Mouse (Mus musculus): ENCODE data around the gene Dnm2.
"Not testable (repeated sequence)": the region's sequence is repeated elsewhere in the genome, so short reads cannot be mapped to it uniquely, and the experiment has no call there.

The Dnm2 gene

DNA sequence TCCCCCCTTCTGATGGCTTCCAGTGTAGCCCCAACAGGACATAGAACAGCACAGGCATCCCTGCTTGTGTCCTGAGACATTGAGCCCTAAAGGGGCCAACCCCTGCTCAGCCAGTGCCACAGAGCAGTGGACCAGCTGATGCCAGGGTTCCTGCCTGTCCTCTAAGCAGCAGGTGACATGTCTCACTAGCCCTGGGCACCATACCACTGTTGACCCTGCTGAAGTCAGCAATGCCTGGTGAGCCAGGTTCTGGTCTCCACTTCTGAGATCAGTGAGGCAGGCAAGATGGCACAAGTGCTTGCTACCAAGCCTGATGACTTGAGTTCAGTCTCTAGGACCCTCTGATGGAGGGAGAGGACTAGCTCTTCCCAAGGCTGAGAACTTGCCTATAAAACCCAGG lies 81.1 kb downstream of the Dnm2 start:
- no peak for DNase-seq (ENCODE audit: low read depth, low spot score)

DNA sequence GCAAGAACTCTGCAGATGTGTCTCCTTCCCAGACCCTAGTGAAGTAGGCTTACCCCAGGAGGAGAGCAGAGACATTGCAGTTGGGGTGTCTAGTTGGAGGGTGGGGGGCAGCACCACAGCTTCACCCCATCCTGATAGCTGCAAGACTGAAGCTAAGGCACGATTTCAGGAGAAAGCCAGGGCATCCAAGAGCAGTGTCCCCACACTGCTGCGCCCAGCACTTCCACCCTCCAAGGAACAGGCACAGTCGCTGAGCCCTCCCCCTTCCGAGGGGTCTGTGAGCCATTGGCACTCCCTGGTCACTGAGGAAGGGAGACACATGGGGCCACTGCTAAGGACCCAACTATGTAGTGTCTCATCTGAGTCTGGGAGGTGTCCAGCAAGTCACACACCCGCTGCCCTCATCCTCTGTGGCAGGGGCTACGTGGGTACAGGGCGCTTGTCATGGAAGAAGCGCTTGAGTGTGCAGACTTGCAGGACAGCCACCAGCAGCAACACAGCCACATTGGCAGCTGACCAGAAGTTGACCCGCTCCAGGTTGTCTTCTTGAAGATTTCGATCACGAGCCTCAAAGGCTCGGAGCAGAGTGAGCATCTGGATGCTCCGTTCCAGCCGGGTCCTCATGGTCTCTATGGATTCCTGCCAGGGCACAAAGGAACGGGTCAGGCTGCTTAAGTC lies 83.2 kb downstream of the Dnm2 start:
- DNase-seq (ENCODE audit: low read depth, low spot score): no peak

DNA sequence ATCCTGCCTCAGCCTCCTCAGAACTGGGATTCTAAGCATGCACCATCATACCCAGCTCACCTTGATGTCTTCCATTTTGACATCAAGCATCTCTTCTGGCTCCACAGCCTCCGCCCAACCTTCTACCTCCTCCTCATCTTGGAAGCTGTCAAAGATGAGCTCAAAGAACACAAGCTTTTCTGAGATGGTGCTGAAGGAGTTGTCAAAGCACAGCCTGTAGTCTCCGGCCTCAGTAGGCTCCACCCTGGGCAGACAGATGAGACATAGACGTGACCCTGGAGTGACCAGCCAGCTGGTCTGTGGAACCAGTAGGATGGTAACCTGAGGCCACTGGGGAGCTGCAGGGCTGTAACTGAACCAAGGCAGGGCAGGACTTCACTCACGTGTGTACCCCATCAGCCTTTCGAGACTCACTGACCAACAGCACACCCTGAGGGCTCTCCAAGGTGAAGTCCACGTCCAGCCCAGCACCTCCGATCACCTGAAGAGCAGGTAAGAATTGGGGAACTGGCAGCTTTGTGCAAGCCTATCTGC lies 84.2 kb downstream of the Dnm2 start:
- DNase-seq (ENCODE audit: low read depth, low spot score): no peak

DNA sequence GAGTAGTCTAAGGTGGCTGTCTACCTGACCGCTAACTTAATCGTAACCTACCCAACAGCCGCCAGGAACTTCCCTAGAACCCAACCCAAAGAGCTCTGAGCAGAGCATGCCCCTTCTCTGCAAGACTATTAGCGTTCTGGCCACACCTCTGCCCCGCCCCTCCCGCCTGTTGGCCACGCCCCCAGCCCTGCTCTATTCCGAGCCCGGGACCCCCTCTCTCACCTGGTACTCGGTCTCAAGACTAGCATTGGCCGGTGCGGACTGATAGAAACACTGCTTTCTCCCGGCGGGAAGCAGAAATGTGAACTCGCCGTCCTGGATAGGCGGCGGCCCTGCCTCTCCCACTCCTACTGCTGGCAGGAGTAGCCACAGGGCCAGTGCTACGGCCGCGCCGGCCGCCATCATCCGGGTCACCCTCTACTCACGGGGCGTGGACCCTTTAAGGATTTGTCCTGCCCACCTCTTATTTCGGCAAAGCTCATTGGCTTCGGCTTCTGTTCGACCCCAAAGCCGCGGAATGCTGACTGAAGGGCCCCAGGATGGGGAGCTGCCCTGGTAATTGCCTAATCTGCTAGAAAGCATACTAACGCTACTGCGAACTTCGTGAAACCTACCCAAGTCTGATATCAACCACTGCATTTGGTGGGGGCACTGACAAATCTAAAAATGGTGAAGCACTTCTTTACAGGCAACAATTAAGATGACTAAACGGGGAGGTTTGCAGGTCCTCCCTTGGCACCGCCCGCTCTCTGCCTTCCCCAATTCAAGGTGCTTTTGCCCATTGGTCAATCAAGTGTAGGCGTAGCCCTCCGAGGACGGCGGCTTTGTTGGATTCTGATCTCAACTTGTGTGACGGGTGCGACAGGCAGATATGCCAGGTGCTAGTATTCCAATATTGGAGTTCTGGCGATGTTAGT lies 85.3 kb downstream of the Dnm2 start, which contains the start of gene Tmed1:
TSS of gene Tmed1 (minus strand) at position 481 of the 917 bp plus-strand sequence.
- DNase-seq (ENCODE audit: low read depth, low spot score): peak; percentile 78

DNA sequence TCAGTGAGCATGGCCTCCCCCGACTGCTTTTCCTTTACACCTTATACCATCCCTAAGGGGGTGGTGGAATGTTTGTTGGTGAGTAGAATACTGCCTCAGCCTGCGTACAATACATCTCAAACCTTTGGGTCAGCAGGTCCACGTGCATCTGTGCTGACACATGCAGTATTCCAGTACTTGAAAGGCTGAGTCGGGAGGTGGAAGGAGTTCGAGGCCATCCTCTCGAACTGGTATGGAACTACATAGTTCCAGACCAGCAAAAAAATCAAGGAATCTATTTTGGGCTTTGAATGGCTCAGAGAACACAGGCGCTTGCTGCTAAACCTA lies 85.9 kb downstream of the Dnm2 start:
- no peak for DNase-seq (ENCODE audit: low read depth, low spot score)

DNA sequence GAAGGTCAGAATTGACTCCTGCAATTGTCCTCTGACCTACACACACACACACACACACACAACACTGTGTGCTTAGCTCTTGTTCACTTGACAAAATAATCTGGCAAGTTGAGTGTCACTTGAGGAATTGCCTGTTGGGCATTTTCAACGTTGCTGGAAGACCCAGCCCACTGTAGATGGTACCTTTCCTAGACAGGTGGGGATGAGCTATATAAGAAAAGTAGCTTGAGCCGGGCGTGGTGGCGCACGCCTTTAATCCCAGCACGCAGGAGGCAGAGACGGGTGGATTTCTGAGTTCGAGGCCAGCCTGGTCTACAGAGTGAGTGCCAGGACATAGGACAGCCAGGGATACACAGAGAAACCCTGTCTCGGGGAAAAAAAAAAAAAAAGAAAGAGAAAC lies 86.3 kb downstream of the Dnm2 start:
- no peak for DNase-seq (ENCODE audit: low read depth, low spot score)

DNA sequence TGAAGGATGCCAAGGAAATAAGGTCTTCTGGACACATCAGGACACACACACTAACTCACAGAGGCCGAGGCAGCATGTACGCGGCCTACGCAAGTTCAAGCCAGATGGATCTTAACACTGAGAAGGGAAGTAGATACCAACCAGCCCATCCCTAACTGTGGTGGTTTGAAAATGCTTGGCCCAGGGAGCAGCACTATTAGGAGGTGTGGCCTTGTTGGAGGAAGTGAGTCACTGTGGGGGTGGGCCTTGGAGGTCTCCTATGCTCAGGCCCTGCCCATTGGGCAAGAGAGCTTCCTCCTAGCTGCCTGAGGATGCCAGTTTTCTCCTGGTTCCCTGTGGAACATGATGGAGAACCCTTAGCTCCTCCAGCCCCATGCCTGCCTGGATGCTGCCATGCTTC lies 88.8 kb downstream of the Dnm2 start:
- no peak for DNase-seq (ENCODE audit: low read depth, low spot score)

DNA sequence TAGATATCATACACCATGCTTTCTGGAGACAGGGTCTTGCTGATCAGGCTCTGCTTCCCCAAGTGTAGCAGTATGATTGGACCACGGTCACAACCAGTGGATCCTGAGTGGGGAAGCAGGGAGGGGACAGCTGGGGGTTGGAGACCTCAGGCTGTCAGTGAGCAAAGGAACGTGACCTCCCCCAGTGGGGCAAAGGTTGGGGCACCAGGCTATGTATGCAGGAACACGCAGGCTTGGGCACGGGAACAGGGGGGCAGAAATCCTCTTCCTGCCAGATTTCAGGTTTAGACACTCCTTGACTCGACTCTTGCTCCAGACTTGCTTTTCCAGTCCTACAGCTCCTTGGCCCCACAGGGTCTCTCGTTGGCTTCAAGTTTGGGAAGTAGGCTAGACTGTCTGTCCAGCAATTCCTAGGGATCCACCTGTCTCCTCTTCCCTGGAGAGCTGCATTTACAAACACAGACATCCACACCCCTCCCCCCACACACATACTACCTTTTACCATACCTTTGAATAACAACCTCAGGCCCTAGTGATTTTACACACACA lies 93.3 kb downstream of the Dnm2 start:
- DNase-seq (ENCODE audit: low read depth, low spot score): no peak

DNA sequence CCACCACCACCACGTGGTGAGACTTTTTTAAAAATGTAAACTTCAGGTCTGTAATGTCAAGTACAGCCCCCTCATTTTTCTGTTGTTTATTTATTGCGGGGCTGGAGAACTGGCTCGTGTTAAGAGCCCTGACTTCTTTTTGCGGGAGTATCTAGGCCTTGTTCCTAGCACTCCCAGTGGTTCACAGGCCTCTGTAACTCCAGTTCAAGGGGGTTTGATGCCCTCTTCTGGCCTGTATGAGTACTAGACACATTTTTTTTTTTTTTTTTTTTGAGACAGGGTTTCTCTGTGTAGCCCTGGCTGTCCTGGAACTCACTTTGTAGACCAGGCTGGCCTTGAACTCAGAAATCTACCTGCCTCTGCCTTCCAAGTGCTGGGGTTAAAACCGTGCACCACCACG lies 94.0 kb downstream of the Dnm2 start:
- not testable (repeated sequence) for DNase-seq (ENCODE audit: low read depth, low spot score)

DNA sequence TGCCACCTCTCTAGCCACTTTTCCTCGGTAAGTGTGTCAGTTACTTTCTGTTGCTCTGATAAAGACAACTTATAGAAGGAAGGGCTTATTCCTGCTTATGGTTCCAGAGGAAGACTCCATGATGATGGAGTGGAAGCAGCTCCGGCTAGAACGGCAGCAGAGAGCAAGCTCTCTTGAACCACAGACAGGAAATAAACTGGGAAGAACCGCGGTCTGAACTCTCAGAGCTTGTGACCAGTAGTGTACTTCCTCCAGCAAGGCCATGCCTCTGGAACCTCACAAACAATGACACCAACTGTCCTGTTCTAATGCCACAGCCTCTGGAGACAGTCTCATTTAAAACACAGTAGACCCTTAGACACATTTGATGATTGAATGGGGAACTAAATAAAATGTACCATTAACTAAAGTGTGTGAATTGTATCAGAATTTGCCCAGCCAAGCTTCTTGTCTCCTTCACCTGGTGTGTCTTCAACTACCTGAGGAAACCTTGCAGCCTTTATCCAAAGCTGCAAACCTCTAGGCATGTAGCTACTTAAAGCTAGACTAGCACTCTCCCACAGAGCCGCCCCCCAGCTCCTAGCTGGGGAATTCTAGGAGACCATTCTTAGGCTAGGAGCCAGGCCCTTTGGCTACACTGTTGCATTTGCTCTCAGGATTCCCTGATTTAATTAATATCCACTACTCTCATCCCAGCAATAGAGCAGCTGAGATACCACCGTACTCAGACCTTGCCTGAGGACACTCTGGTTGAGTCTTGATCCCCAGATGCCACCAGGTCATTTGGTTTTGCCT lies 100.6 kb downstream of the Dnm2 start:
- no peak for DNase-seq (ENCODE audit: low read depth, low spot score)

DNA sequence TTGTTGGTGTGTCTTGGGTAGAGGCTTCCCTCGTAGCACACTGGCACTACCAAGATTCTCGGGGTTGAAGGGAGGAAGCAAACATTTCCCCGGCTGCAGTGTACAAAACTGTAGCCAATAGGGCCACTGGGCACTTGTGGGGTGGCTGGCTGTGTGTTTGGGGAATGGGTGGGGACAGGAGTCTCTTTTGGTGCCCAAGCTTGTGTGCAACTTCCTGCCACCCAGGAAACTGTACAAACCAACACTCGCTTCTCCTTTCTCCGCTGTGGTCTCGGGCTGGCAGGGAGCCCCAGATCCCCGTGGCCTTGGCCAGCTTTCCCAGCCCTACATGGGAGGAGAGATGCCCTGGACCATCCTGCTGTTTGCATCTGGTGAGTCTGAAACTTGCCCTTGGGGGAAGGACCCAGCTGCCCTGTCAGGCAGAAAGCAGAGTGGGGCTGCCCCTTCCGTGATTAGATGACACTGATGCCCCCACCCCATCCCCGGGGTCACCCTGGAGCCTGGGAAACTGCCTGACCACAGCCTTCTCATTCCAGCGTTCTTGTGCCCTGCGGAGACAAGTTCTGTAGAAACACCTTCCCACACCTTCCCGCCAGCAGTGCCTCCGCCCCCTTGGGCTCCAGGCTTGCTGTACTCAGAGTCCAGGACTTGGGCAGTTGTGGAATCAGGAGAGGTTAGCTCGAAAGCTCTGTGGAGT lies 101.4 kb downstream of the Dnm2 start, which contains the start of gene AB124611:
TSS of gene AB124611 (plus strand) at position 240 of the 697 bp plus-strand sequence.
- DNase-seq (ENCODE audit: low read depth, low spot score): no peak

DNA sequence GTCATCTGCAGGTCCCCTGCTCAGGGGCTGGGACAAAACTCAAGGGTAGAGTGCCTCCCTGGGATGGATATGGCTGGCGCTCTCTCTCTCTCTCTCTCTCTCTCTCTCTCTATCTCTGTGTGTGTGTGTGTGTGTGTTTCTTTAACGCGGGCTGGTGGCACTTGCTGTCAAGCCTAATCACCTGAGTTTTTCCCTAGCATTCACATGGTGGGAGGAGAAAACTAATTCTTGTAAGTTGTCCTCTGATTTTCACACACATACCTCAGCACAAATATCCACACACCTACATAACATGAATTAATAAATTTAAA lies 101.9 kb downstream of the Dnm2 start:
- no peak for DNase-seq (ENCODE audit: low read depth, low spot score)

DNA sequence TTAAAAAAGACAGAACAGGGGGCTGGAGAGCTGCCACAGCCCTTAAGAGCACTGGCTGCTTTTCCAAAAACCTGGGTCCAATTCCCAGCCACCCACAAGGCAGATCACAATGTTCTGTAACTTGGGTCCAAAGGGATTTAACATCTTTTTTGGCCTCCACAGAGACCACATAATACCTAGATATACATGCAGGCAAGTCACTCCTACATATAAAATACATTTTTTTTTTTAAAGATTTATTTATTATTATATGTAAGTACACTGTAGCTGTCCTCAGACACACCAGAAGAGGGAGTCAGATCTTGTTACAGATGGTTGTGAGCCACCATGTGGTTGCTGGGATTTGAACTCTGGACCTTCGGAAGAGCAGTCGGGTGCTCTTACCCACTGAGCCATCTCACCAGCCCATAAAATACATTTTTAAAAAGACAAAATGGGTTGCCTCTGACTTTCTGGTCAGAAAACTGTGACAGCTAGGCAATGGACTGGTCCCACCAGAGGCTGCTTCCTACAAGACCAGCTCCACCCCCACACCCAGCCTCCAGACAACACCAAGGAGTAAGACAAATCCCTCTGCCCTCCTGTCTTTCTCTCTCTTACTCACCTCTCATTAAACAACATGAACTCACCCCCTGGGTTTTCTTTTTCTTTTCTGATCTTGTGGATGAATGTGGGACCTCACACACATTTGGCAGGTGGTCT lies 102.5 kb downstream of the Dnm2 start:
- DNase-seq (ENCODE audit: low read depth, low spot score): no peak

DNA sequence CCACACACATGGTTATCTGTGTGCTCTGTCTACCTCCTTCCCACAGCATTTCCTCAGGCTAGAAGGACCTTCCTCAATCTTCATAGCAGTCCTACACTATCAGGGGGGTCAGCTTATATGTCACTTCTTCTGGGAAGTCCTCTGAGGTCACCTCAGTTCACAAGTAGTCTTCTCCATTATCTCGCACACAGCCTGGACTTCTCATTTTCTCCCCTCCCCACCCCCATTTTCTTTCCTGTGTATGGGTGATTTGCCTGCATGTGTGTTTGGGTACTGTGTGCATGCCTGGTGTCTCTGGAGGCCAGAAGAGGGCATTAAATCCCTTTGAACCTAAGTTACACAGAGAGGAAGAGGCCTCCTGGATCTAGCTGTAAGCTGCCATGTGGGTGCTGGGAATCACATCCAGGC lies 103.2 kb downstream of the Dnm2 start:
- DNase-seq (ENCODE audit: low read depth, low spot score): no peak

DNA sequence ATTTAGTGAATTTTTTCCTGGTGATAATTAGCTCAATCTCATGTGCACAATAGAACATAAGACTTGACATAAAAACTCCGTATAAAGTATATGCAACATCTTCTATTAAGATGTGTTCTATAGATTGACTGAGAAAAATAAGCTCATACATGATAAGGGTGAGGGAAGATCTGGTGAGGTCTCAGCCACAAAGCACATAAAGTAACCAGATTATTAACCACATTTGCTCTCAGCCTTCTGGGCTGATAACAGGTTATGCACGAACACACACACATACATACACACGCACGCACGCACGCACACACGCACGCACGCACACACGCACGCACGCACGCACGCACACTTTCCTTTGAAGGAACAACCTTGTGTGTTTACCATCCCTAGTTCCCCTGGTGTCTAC lies 111.8 kb downstream of the Dnm2 start:
- no peak for DNase-seq (ENCODE audit: low read depth, low spot score)

DNA sequence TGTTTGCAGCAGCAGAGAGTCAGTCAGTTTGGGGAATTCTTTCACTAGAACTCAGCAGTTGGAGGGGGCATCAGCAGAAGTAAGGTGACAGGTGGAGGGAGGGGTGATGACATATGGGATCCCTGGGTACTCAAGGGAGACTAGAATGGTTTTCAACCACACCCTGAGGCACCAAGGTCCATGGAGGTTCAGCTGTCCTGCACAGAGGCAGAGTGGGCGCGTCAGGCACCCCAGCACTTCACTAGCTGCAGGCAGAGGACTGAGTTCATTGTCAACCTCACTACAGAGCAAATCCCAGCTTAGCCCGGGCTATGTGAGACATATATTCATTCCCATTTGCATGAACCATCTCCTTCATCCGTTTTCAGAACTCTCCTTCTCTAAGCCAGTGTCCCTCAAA lies 112.3 kb downstream of the Dnm2 start:
- no peak for DNase-seq (ENCODE audit: low read depth, low spot score)

DNA sequence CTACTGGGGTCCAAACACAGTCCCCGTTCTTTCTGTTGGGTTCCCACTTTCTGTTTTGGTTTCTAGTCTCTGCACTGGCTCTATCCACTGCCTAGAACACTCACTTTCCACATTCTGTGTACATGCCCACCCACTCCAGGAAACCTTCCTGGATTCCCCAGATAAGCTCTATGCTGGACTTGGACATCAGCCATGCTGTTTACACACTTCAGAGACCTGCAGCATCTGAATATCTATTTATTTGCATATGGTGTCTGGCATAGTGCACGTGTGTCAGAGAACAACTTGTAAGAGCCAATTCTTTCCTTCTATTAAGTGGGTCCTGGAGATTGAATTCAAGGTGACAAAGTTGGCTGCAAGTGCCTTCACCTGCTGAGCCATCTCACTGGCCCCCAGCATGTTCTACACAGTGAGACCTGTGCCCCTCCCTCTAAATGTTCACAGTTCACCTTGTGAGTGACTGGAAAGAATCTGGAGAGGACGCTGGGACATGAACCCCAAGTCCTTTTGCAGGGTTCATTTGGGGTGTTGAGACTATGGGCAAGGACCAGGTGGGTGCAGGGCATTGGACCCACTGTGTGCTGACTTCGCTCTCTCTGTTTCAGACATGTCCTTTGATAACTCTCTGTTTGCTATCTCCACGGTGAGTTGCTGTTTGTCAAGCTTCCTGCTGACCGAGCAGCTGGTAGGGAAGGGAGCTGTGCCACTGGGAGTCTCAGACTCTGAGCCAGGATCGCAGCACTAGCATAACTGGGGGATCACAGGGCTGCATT lies 115.5 kb downstream of the Dnm2 start:
- DNase-seq (ENCODE audit: low read depth, low spot score): no peak

DNA sequence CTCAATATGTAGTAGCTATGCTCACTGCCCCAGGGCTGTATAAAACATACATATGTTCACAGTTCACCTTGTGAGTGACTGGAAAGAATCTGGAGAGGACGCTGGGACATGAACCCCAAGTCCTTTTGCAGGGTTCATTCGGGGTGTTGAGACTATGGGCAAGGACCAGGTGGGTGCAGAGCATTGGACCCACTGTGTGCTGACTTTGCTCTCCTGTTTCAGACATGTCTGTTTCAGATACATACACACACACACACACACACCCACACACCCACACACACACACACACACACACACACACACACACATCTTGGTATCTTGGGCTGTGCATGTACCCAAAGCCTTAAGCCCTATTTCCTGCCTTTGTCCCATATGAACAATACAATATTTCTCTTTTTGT lies 117.3 kb downstream of the Dnm2 start:
- not testable (repeated sequence) for DNase-seq (ENCODE audit: low read depth, low spot score)

DNA sequence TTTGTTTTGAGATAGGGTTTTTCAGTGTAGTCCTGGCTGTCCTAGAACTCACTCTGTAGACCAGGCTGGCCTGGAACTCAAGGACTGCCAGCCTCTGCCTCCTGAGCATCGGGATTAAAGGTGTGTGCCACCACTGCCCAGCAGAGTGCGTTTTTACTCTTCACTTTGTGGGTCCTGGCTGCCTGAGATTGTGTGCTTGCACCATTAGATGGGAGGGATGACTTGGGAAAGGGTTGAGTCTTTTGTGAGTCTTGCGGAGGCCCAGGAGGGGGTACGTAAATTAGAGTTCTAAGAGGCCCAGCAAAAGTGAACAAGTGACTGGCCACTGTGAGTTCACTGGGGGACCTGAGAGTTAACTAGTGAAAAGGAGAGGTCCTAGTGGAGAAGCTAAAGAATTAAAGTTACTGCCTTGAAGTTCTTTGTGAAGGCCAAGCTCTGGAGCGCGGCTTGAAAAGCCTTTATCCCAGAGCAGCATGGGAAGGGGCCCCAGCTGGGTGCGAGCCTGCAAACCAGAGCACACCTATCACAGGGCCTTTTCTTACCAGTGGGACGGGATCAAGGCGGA lies 120.7 kb downstream of the Dnm2 start:
- no peak for DNase-seq (ENCODE audit: low read depth, low spot score)
